Mouse (Mus musculus) subcutaneous adipose tissue, adult 2 months (tissue): Measurements from ENCODE around the gene Srpk2. TPM values are rescaled to one million over a fixed set of nuclear protein-coding genes. Genes with fewer than 3 reads are reported as not detected.

Source experiments
- polyA plus RNA-seq: library from polyadenylated mRNA; depleted of rRNA; stranded (reverse); fragments of >200 nt; gene quantifications from 2 replicates; pipeline ENCODE4 v1.2.3, GENCODE M21; 2012; ENCODE audit warnings: low replicate concordance; rRNA removed

Srpk2 gene
- 12.6 and 14.0 TPM in 2 replicates for polyA plus RNA-seq

GRCm38 (mm10) chr5:23684517-23684916 is at the start of gene Srpk2:
Gene Srpk2, minus strand, starts transcription at chr5:23684617.

Other genes with a start within 250 kb of the Srpk2 start
- gene Pus7, start 99.1 kb upstream of the Srpk2 start, polyA plus RNA-seq = 8.2 and 20.0 TPM in 2 replicates
- gene Rint1, start 103.1 kb upstream of the Srpk2 start, polyA plus RNA-seq = 10.1 and 15.0 TPM in 2 replicates
- gene Tomm7, start 159.5 kb upstream of the Srpk2 start, polyA plus RNA-seq = 39.5 and 48.5 TPM in 2 replicates